Mouse (Mus musculus) neutrophil, adult 5-6 weeks (primary cell): ENCODE measurements around the gene Polr1b. TPM values are rescaled to one million over a fixed set of nuclear protein-coding genes. Genes with fewer than 3 reads are reported as not detected.
A peak's percentile ranks its signal among the peaks of the same experiment; 100 is the strongest.

Experiments
- ATAC-seq: fragments of 151-379, 151-347 bp; 2 replicates; pipeline ENCODE4 v1.8.0; 2017; ENCODE audit warnings: mild to moderate bottlenecking, moderate TSS enrichment; ENCODE audit not compliant: insufficient number of reproducible peaks, poor library complexity, low FRiP score, severe bottlenecking; ENCODE audit errors: extremely low read depth
- total RNA-seq: library from RNA; stranded (forward); fragments of 200-1000 nt; gene quantifications from 2 replicates; pipeline ENCODE4 v1.2.3, GENCODE M21; 2017

Gene Polr1b
- total RNA-seq, 1 experiment from 2014 or later: 17.3 TPM

DNA sequence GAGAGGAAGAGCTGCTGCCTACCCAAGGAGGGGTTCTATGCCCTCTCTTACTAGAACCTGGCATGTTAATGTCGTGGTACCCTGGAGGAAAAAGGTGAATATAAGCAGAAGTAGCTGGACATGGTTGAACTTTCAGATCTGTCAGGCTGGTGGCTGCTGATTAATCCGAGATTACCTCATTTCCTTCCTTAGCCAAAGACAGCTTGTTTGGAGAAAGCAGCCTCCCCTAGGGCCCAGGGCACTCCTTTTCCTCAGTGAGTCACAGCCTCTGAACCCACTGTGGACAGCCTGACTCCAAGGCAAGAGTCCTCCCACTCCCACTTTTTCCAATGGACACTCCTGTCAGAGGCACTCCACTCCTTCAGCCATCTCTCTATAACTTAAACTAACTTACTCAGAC is 74.8 kb downstream of the Polr1b start:
- ATAC-seq: peak; percentile 14; the same call in 1 of the 2 replicates

Other genes with a start within 250 kb of the Polr1b start
- gene Fbln7, start 238.0 kb upstream of the Polr1b start, total RNA-seq: not detected in 2 replicates
- 12.8 and 14.4 TPM in 2 replicates for gene Zc3h8, start 156.9 kb upstream of the Polr1b start, total RNA-seq
- 10.5 and 11.4 TPM in 2 replicates for gene Zc3h6, start 133.6 kb upstream of the Polr1b start, total RNA-seq
- 6.4 and 7.7 TPM in 2 replicates for gene Gm10762, start 133.3 kb upstream of the Polr1b start, total RNA-seq
- gene Vinac1, start 52.8 kb upstream of the Polr1b start, total RNA-seq: 0.12 TPM in 1 of 2 replicates, not detected in the other
- gene Ttl, start 35.1 kb upstream of the Polr1b start, total RNA-seq: 1.4 and 4.2 TPM in 2 replicates
- gene Chchd5, start 28.7 kb downstream of the Polr1b start, total RNA-seq: 9.0 and 15.2 TPM in 2 replicates
- gene Slc20a1, start 97.8 kb downstream of the Polr1b start, total RNA-seq: 161 and 196 TPM in 2 replicates
- gene Ckap2l, start 196.2 kb downstream of the Polr1b start, total RNA-seq: 0.47 and 0.98 TPM in 2 replicates
- gene Il1a, start 209.0 kb downstream of the Polr1b start, total RNA-seq: 0.98 and 1.9 TPM in 2 replicates